Mouse (Mus musculus): ENCODE results near the gene Galp.
A peak's percentile ranks its signal among the peaks of the same experiment; 100 is the strongest.
"Not testable (repeated sequence)": the region's sequence is repeated elsewhere in the genome, so short reads cannot be mapped to it uniquely, and the experiment has no call there.

Gene Galp

GRCm38 (mm10) chr7:6179013-6179412 lies 17.9 kb upstream of the Galp start:
- no peak for DNase-seq (ENCODE audit: low spot score)

GRCm38 (mm10) chr7:6182882-6183281 lies 14.0 kb upstream of the Galp start:
- no peak for DNase-seq (ENCODE audit: low spot score)

GRCm38 (mm10) chr7:6183802-6184201 lies 13.1 kb upstream of the Galp start:
- DNase-seq (ENCODE audit: low spot score), result no peak

GRCm38 (mm10) chr7:6184521-6184920 lies 12.4 kb upstream of the Galp start:
- DNase-seq (ENCODE audit: low spot score), result no peak

DNA sequence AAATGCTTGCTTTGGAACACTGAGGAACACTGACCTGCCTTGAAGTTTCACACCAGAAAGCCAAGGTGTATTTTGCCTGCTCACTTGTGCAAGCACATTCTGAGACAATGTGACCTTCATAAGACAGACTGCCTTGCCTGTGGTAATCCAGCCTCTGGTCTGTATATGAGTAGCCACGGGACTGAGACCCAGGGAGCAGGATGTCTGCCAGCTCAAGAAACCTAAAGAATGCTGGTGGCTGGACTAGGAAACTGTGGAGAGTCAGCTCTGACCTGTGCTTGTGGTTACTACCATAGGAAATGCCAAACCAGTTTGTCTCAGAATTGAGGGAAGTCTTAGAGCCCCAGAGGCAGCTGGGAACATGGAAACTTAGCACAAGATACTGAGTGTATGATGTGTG lies 11.5 kb upstream of the Galp start:
- DNase-seq (ENCODE audit: low spot score), result no peak

DNA sequence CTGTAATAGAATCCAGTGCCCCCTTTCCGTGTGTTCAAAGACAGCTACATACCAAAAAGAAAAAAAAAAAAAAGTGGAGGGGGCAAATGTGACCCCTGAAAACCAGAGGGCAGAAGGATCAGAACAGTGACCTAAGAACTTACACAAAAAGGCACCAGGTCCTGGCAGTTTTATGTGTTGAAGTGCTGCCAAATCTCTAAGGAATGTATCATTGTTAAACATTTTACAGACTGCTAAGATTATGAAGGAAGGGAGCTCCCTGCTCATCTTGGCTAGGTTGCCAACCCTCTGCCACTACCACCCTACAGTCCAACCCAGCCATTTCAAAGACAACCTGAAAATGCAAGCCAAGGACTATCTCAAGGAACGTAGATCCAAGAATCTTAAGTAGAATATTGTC lies 10.7 kb upstream of the Galp start:
- no peak for DNase-seq (ENCODE audit: low spot score)

GRCm38 (mm10) chr7:6186756-6187155 lies 10.1 kb upstream of the Galp start:
- DNase-seq (ENCODE audit: low spot score), result no peak

DNA sequence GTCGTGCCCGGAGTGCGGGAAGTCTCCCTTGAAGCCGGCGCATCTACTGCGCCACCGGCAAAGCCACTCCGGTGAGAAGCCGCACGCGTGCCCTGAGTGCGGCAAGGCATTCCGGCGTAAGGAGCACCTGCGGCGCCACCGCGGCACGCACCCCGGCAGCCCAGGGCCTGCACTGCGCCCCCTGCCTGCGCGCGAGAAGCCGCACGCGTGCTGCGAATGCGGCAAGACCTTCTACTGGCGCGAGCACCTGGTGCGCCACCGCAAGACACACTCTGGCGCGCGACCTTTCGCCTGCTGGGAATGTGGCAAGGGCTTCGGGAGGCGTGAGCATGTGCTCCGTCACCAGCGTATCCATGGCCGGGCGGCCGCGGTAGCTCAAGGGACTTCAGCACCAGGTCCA lies 7.3 kb upstream of the Galp start:
- no peak for DNase-seq (ENCODE audit: low spot score)

- DNase-seq (ENCODE audit: low spot score), result peak; percentile 60
Observed at GRCm38 (mm10) chr7:6191376-6191775, 5.5 kb upstream of the Galp start.

DNA sequence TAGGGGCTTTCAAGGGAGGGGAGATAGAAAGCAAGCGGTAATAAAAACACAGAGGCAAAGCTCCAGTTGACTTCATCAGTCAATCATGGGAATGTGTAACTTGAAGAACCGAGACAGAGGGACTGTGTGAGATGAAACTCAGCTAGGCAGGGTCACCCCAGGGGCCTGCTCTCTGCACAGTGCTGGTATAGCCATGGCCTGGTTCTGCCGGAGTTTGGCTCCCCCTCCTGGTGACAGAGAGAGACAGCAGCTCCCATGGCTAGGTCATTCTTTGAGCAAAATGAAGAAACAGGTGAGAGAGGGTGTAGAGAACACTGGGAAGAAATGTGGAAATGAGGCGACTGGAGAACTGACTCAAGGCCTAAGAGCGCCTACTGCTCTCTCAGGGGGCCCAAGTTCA lies 2.8 kb upstream of the Galp start:
- DNase-seq (ENCODE audit: low spot score), result peak; percentile 64

- no peak for DNase-seq (ENCODE audit: low spot score)
Observed at GRCm38 (mm10) chr7:6195777-6196176, 1.1 kb upstream of the Galp start.

- DNase-seq (ENCODE audit: low spot score), result no peak
Observed at GRCm38 (mm10) chr7:6204200-6204599, 7.3 kb downstream of the Galp start.

- no peak for DNase-seq (ENCODE audit: low spot score)
Observed at GRCm38 (mm10) chr7:6213144-6213543, 16.3 kb downstream of the Galp start.

- DNase-seq (ENCODE audit: low spot score), result not testable (repeated sequence)
Observed at GRCm38 (mm10) chr7:6214691-6215090, 17.8 kb downstream of the Galp start.

DNA sequence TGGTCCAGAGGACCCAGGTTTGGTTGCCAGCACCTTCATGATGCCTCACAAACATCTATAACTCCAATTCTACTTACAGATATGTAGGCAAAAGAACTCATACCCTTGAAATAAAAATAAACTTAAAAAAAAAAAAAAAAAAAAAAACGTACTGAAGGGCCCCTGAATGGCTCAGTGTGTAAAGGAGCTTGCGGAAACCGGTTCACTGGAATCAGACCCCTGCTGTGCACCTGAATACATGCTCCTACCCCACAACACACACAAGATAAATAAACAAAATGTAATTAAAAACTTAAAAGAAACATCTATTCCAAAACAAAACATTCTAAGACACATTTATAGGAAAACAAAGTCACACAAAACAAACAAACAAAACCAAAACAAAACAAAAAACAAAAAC lies 23.3 kb downstream of the Galp start:
- DNase-seq (ENCODE audit: low spot score), result no peak

- DNase-seq (ENCODE audit: low spot score), result no peak
Observed at GRCm38 (mm10) chr7:6221978-6222377, 25.1 kb downstream of the Galp start, which contains the start of gene Zscan5b. TSS of gene Zscan5b (plus strand) at chr7:6222278.

DNA sequence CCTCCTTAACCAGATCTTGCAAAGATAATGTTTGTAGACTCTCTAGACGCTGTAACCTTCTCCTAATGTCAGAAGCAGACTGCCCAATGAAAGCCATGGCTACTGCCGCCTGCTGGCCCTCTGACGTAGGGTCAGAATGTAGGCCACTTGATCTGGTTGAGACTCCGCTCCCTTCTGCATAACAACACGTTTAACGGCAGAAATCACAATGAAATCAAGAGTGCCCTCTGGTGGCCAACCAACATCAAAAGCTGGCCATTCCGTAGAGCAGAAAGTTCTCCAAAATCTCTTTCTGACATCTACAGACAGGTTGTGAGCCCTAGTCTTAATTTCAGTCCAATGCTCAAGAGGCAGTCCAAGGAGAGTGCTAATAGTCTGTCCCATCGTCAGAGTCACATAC lies 31.6 kb downstream of the Galp start:
- DNase-seq (ENCODE audit: low spot score), result not testable (repeated sequence)

GRCm38 (mm10) chr7:6239787-6240186 lies 42.9 kb downstream of the Galp start:
- no peak for DNase-seq (ENCODE audit: low spot score)

GRCm38 (mm10) chr7:6240841-6241425 lies 44.0 kb downstream of the Galp start:
- peak; percentile 15 for DNase-seq (ENCODE audit: low spot score)

- DNase-seq (ENCODE audit: low spot score), result no peak
Observed at GRCm38 (mm10) chr7:6244361-6245292, 47.7 kb downstream of the Galp start.

- no peak for DNase-seq (ENCODE audit: low spot score)
Observed at GRCm38 (mm10) chr7:6252410-6252809, 55.5 kb downstream of the Galp start, which contains the start of gene Epp13. TSS of gene Epp13 (plus strand) at chr7:6252710.

DNA sequence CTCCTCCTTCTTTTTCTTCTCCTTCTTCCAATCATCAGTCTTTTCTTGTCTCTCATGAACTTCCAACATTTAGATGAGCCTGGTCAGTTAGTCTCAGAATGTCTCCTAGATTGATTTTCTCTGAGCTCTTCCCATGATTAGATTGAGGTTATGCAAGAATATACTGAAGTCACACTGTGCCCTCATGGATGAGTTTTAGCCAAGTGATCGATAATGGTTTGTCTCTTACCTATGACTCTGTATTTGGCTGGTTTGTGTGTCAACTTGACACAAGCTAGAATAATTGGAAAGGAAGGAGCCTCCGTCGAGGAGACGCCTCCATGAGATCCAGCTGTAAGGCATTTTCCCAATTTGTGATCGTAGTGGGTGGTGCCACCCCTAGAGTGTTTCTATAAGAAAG lies 57.6 kb downstream of the Galp start:
- no peak for DNase-seq (ENCODE audit: low spot score)

DNA sequence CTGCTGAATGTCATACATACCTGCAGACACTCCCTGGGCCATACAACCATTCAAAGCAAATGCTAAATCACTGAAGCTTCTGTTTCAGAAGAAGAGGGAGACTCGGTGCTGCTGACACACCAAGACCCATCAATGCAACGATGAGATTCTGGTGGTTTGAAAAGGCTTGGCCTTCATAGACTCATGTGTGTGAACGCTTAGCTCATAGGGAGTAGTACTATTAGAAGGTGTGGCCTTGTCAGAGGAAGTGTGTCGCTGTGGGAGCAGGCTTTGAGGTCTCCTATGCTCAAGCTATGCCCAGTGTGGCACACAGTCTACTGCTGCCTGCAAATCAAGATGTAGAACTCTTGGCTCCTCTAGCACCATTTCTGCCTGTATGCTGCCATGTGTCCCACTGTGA lies 60.5 kb downstream of the Galp start:
- no peak for DNase-seq (ENCODE audit: low spot score)

All from ovary, postnatal 14 days (tissue).